Mouse (Mus musculus) gastrocnemius, postnatal 36 days (tissue): ENCODE data around the gene Ddx31. TPM values are rescaled to one million over a fixed set of nuclear protein-coding genes. Genes with fewer than 3 reads are reported as not detected.

Experiments
- DNase-seq, 2 experiments: peaks; one replicate each; pipeline ENCODE4 v3.0.0; 2022
- intact Hi-C: fragments of 180-260 bp; cut with DNase I; formaldehyde crosslinking; loops from one replicate; pipeline ENCODE4 v1.15.1; 2025
- total RNA-seq, 2 experiments: library from RNA; stranded (reverse); gene quantifications; 2 replicates each; pipeline ENCODE4 v1.2.3; 2021

Ddx31 gene
- total RNA-seq, 2 experiments from 2014 or later: 4.1 to 4.3 TPM

DNA sequence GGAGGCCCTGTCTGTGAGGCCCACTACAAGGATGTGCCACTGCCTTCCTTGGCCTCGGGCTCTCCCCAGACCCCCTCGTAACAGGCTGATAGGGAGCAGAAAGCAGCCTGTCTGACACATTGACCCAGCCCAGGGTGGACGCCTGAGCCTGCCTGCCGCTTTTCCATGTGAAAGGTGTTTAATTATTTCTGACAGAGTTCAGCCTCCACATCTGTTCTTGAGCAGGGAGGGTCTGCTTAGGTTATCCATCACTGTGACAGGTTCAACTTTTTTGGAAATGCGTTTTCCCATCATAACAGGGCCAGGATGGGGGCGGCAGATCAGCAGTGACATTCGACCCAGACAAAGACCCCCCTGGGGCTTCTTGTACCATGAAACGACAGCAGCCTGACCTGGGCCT, 112.8 kb downstream of the Ddx31 start:
- intact Hi-C loops: no loop called here

DNA sequence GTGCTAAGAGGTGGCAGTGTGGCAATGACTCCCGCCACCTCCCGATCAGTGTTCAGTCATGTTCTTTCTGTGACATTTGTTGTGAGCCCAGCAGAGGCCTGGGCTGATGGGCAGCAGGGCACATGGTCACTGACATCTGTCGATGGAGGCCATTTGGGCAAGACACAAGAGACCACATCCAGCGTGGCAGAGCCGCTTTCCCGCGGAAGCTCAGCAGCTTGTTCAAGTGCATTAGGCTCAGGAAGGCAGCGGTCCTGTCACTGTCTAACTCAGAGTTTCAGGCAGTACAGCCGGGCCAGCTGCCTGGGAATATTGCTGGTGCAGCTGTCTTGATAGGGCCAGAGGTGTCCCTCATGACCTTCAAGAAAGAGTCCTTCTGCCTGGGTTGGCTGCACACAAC, 114.4 kb downstream of the Ddx31 start:
- no peak for DNase-seq
- intact Hi-C loops: no loop called here

More for the DNA sequence above, 112.8 kb downstream of the Ddx31 start:
- DNase-seq: no peak

Other genes with a start within 250 kb of the Ddx31 start
- gene Gfi1b, start 218.4 kb upstream of the Ddx31 start, total RNA-seq: not detected
- gene Tsc1, start 199.2 kb upstream of the Ddx31 start, total RNA-seq: 10 to 100 TPM; 30.4 to 35.5 TPM
- gene Spaca9, start 140.7 kb upstream of the Ddx31 start, total RNA-seq: not detected
- gene Ak8, start 140.2 kb upstream of the Ddx31 start, total RNA-seq: not detected
- 10 to 100 TPM; 12.3 to 14.5 TPM for gene Gtf3c4, start within 50 bp of the Ddx31 start, total RNA-seq
- not detected for gene Barhl1, start 76.3 kb downstream of the Ddx31 start, total RNA-seq
- gene Cfap77, start 214.7 kb downstream of the Ddx31 start, total RNA-seq: not detected
- 1 to 10 TPM; 3.8 to 4.6 TPM for gene Ttf1, start 219.9 kb downstream of the Ddx31 start, total RNA-seq